Mouse (Mus musculus) stomach, postnatal 0 days (tissue): ENCODE measurements at regions not wholly inside any gene's neighbourhood (a gene's known extent, or its start where the extent isn't known, plus 50 kb on each side); places are given as distances from the start of the nearest gene placed in this dataset.

Experiments
- CTCF ChIP-seq: IDR thresholded peaks from 2 replicates; pipeline ENCODE4 v1.5.1; 2016; ENCODE audit warnings: antibody characterized with exemption, low read depth, mild to moderate bottlenecking, moderate library complexity
- EP300 ChIP-seq: optimal IDR thresholded peaks from 2 replicates; pipeline ENCODE3; 2016; ENCODE audit warnings: antibody characterized with exemption

DNA sequence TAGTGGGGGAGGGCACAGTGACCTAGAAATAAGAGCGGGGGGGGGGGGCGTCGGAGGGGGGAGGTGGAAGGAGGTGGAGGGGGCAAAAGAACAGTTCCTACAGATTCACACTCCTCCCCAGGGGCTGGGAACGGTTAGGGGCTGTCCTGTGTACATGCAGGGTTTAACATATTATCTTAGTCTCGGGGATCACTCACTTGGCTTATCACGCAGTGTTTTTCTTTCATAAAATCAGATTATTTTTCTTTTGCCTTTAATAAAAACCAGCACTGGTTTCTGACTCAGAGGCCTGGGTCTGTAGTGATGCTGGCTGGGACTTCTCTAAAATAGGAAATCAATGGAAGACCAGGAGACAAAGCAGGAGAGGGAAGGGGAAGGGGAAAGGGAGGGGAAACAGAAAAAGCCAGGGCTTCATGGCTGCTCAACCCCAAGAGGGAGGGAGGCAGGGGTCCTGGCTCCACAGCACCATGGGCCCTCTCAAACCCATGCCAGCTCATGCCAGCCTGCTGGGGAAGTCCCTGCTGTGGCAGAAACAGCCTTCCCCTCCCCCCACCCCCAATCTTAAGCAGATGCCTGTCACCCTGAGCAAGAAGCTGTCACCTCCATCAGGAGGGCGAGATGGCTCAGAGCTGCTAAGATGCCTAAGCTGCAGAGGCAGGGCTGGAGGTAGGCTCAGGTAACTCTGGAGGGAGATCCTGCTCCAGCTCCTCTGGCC is 108.3 kb upstream of the Syt13 start:
- TF ChIP-seq CTCF: no peak
- no peak for TF ChIP-seq EP300
